Mouse (Mus musculus) E14TG2a.4 (cell line): ENCODE data around the gene B3gnt3.

Experiments
- H3K27me3 ChIP-seq: 2 replicates; pipeline ENCODE4 v1.6.1; 2014; ENCODE audit warnings: low read length, control low read depth; ENCODE audit not compliant: insufficient read depth
- H3K36me3 ChIP-seq: 2 replicates; pipeline ENCODE4 v1.6.1; 2014; ENCODE audit warnings: low read length, control low read depth; ENCODE audit not compliant: insufficient read depth
- H3K4me1 ChIP-seq: replicated peaks from 2 replicates; pipeline ENCODE4 v1.6.1; 2014; ENCODE audit warnings: low read depth, low read length, control low read depth
- H3K4me3 ChIP-seq: replicated peaks from 2 replicates; pipeline ENCODE4 v1.5.1; 2014; ENCODE audit warnings: mild to moderate bottlenecking, low read length
- H3K9me3 ChIP-seq: 2 replicates; pipeline ENCODE4 v1.6.1; 2014; ENCODE audit warnings: low read length, control low read depth
- CTCF ChIP-seq: conservative IDR thresholded peaks from 2 replicates; pipeline ENCODE4 v1.5.1; 2014; ENCODE audit warnings: low read length
- NANOG ChIP-seq: IDR thresholded peaks from 2 replicates; pipeline ENCODE4 v1.6.1; 2014; ENCODE audit warnings: borderline replicate concordance, low read length, mixed read lengths
- POU5F1 ChIP-seq: IDR thresholded peaks from 2 replicates; pipeline ENCODE4 v1.6.1; 2014; ENCODE audit warnings: low read length, borderline replicate concordance

Gene B3gnt3

GRCm38 (mm10) chr8:71670198-71670597 lies 31.4 kb downstream of the B3gnt3 start:
- H3K4me3 ChIP-seq = peak overlapping the region; percentile 96
- TF ChIP-seq POU5F1 (no peak), NANOG (no peak), CTCF (no peak)
- no peaks in the 10 kb centered on the region for H3K27me3 ChIP-seq
- H3K4me1 ChIP-seq = peaks cover 79% of the 10 kb centered on the region
- H3K36me3 ChIP-seq = no peaks in the 10 kb centered on the region
- no peaks in the 10 kb centered on the region for H3K9me3 ChIP-seq

- Histone ChIP-seq H3K36me3 (peaks cover 11% of the 10 kb centered on the region), H3K4me1 (peaks cover 80% of the 10 kb centered on the region), H3K4me3 (peak overlapping the region; percentile 62), H3K9me3 (no peaks in the 10 kb centered on the region), H3K27me3 (no peaks in the 10 kb centered on the region)
- no peak for TF ChIP-seq CTCF
- TF ChIP-seq NANOG = no peak
- no peak for TF ChIP-seq POU5F1
These were observed 33.2 kb downstream of the B3gnt3 start for GRCm38 (mm10) chr8:71668220-71668975.

- Histone ChIP-seq H3K4me3 (no peak overlapping the region), H3K27me3 (no peaks in the 10 kb centered on the region), H3K36me3 (peaks cover 23% of the 10 kb centered on the region), H3K9me3 (no peaks in the 10 kb centered on the region), H3K4me1 (peaks cover 79% of the 10 kb centered on the region)
- no peak for TF ChIP-seq NANOG
- no peak for TF ChIP-seq POU5F1
- TF ChIP-seq CTCF = no peak
These were observed 34.3 kb downstream of the B3gnt3 start for GRCm38 (mm10) chr8:71667256-71667655.

- no peak for TF ChIP-seq CTCF
- TF ChIP-seq POU5F1 = no peak
- TF ChIP-seq NANOG = no peak
- peak overlapping the region; percentile 72; the same call in 1 of the 2 replicates for H3K4me3 ChIP-seq
- H3K9me3 ChIP-seq = no peaks in the 10 kb centered on the region
- H3K4me1 ChIP-seq = peaks cover 79% of the 10 kb centered on the region
- no peaks in the 10 kb centered on the region for H3K27me3 ChIP-seq
- H3K36me3 ChIP-seq = peaks cover 27% of the 10 kb centered on the region
These were observed 34.7 kb downstream of the B3gnt3 start for GRCm38 (mm10) chr8:71666855-71667254.

- Histone ChIP-seq H3K27me3 (peaks cover 1% of the 10 kb centered on the region; the same call in 1 of the 2 replicates), H3K4me3 (peak overlapping the region; percentile 72), H3K36me3 (peaks cover 32% of the 10 kb centered on the region), H3K9me3 (no peaks in the 10 kb centered on the region), H3K4me1 (peaks cover 83% of the 10 kb centered on the region)
- TF ChIP-seq NANOG (no peak), POU5F1 (no peak), CTCF (no peak)
These were observed 36.1 kb downstream of the B3gnt3 start for GRCm38 (mm10) chr8:71665331-71666130.

GRCm38 (mm10) chr8:71660325-71661120 lies 41.1 kb downstream of the B3gnt3 start:
- Histone ChIP-seq H3K27me3 (peaks cover 32% of the 10 kb centered on the region), H3K36me3 (peaks cover 44% of the 10 kb centered on the region), H3K4me3 (peak overlapping the region; percentile 59), H3K9me3 (no peaks in the 10 kb centered on the region), H3K4me1 (peaks cover 57% of the 10 kb centered on the region)
- TF ChIP-seq CTCF (peak; percentile 80), POU5F1 (no peak), NANOG (no peak)

- Histone ChIP-seq H3K27me3 (peaks cover 40% of the 10 kb centered on the region), H3K36me3 (peaks cover 44% of the 10 kb centered on the region), H3K4me3 (no peak overlapping the region), H3K4me1 (peaks cover 58% of the 10 kb centered on the region), H3K9me3 (no peaks in the 10 kb centered on the region)
- TF ChIP-seq CTCF (no peak), NANOG (no peak), POU5F1 (no peak)
These were observed 41.8 kb downstream of the B3gnt3 start for GRCm38 (mm10) chr8:71659751-71660150.

- TF ChIP-seq POU5F1 (no peak), CTCF (no peak), NANOG (no peak)
- H3K9me3 ChIP-seq = no peaks in the 10 kb centered on the region
- H3K27me3 ChIP-seq = peaks cover 49% of the 10 kb centered on the region
- H3K4me1 ChIP-seq = peaks cover 57% of the 10 kb centered on the region
- H3K4me3 ChIP-seq = peak overlapping the region; percentile 46
- H3K36me3 ChIP-seq = peaks cover 38% of the 10 kb centered on the region
These were observed 43.0 kb downstream of the B3gnt3 start for GRCm38 (mm10) chr8:71658515-71659049.
